Mouse (Mus musculus) c-Kit-negative CD71-positive TER-119-positive erythroid progenitor cells, embryonic 14.5 days (primary cell): ENCODE measurements around the gene Smarcc2.

Experiments
- DNase-seq: peaks from one replicate; pipeline ENCODE4 v3.0.0-alpha.2; 2013; ENCODE audit warnings: low read depth, low spot score

Gene Smarcc2

DNA sequence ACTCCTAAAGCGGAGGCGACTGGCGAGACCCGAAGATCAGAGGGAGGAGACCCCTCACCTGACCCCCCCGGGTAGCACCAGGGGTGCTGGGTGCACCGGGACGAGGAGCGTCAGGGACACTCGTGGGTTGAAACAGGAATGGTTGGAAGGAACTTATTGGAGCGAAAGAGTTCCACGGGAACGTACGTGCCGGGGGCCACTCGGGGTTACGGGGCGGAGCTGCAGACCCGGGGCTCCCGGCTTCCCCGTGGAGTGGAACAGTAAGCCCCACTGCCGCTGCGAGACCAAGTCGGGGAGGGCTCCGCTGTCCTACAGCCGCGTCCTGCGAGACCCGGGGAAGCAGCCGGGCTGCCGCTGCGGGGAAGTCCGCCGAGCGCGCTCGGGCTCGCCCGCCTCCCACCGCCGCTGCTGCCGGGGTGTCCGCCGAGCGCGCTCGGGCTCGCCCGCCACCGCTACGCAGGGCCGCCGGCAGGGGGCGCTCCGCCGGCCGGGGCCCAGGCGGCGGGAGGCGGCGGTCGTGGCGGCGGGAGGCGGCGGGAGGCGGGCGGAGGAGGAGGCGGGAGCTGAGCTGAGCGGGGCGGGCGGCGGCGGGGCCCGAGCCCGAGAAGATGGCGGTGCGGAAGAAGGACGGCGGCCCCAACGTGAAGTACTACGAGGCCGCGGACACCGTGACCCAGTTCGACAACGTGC is at the start of gene Smarcc2:
Gene Smarcc2, plus strand, starts transcription at position 530 of the 690 bp plus-strand sequence.
- DNase-seq: peak; percentile 77

- DNase-seq: peak; percentile 94
Observed at GRCm38 (mm10) chr10:128409692-128410559, 49.1 kb upstream of the Smarcc2 start.

- DNase-seq: peak; percentile 17
Observed at GRCm38 (mm10) chr10:128410560-128410845, 48.5 kb upstream of the Smarcc2 start.

DNA sequence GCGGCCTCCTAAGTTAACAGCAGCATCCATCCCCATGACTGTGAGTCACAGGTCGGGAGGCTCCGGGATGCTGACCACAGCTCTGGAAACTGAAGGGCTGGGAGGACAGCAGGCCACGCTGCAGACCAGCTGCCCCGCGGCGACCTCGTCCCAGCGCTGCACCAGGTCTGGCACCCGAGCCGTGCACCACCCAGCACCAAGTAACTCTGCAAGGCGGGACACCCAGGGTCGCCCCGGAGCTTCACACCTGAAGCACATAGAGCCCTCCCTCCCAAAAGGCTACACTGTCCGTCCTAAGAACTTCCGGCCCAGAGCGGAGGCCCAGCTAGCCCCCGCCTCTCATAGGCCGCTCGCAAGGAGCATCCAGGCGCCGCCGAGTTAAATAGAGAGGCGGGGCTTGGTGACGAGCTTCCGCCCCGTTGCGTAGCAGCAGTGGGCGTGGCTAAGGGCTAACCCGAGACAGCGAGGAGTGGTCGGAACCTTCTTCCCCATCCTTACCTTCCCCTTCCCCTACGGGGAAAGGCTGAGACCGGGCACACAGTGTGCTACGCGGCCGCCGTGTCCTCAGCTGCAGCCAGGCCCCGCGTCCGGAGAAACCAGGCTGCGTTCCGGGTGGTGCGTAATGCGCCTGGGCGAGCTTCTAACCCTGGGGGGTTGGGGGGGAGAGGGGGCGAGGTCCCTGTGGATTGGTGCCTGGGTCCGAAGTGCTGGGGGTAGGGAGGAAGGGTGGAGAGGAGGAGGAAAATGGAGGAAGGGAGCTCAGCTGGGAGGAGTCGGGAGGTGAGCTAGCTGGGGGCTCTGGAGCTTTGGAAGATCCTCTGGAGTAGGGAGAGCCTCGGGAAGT is 47.6 kb upstream of the Smarcc2 start, which contains the start of the genes Nabp2 and Rnf41:
Gene Nabp2, minus strand, starts transcription at position 282 of the 844 bp plus-strand sequence.
Gene Rnf41, plus strand, starts transcription at position 447 of the 844 bp plus-strand sequence.
- DNase-seq: peak; percentile 82

GRCm38 (mm10) chr10:128412055-128412381 is 47.0 kb upstream of the Smarcc2 start:
- no peak for DNase-seq

- no peak for DNase-seq
Observed at GRCm38 (mm10) chr10:128412558-128412957, 46.5 kb upstream of the Smarcc2 start.

DNA sequence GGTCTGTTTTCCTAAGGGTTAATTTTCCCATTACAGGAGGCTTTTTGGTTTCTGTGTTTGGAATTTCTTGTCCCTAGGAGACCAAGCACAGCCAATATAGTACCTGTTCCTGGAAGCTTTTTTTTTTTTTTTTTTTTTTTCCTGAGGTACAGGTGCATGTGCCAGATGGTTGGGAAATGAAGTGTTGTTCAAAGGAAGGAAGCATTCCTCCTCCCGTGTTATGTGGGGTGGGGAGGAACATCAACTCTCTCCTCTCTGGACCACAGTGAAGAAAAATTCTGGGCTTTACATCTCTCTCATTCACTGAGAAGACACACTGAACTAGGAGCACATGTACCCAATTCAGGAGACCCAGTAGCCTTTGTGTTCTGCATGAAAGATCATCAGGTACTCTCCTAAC is 46.0 kb upstream of the Smarcc2 start:
- DNase-seq: no peak

GRCm38 (mm10) chr10:128414848-128415247 is 44.2 kb upstream of the Smarcc2 start:
- no peak for DNase-seq

GRCm38 (mm10) chr10:128422426-128422825 is 36.6 kb upstream of the Smarcc2 start:
- DNase-seq: no peak

GRCm38 (mm10) chr10:128424604-128425003 is 34.4 kb upstream of the Smarcc2 start:
- no peak for DNase-seq

GRCm38 (mm10) chr10:128425260-128425659 is 33.8 kb upstream of the Smarcc2 start:
- DNase-seq: no peak

GRCm38 (mm10) chr10:128429052-128429451 is 30.0 kb upstream of the Smarcc2 start:
- DNase-seq: no peak

DNA sequence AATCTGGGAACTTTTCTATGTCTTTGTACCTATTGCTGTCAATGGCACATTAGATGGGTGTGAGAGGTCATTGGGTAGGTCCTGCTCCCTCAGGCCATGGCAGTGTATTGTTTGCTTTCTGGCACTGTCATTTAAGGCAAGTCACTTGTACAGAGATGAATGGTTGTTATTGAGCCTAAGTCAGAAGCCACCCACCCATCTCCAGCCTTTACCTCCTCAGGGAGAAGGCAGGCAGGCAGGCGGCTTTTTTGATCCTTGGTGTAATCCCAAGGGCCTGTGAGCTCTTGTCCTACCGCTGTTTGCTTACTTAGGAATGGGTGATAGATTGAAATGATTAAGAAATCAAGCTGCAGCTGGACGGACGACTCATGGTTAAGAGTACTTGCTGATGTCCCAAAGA is 29.6 kb upstream of the Smarcc2 start:
- DNase-seq: no peak

DNA sequence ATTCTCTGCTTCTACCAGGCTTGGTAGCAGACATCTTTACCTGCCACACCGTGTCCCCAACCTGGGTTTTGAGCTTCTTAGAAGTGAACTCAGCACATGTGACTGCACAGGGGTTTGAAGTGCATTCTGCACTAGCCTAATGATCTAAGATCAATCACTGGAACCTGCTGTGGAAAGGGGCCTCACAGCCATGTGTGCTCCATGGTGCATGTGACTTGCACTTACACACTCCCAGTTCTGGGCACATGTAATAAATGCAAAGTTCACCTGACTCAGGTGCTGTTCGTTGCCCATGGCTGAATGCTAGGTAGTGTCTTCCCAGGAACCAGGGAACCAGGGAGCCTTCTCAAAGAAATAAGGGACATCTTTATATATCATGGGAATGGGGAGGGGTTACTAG is 25.6 kb upstream of the Smarcc2 start:
- no peak for DNase-seq

DNA sequence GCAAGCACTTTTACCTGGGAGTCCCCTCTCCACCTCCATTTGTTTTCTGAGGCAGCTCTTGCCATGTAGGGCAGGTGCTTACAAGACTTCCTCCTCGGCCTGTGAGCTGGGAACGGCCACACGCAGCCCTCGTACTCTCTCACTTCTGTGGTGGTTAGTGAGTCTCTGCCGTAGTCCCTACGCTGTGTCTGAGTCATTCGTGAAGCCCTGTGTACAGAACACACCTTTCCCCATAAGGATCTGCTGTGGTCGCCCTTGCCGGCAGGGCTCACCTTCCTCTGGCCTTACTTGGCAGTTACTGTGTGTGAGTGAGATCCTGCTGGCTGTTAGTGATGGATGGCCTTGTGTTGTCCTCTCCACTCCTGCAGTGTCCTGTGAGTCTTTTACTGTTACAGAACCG is 24.4 kb upstream of the Smarcc2 start:
- DNase-seq: no peak

GRCm38 (mm10) chr10:128435186-128435823 is 23.7 kb upstream of the Smarcc2 start:
- no peak for DNase-seq

DNA sequence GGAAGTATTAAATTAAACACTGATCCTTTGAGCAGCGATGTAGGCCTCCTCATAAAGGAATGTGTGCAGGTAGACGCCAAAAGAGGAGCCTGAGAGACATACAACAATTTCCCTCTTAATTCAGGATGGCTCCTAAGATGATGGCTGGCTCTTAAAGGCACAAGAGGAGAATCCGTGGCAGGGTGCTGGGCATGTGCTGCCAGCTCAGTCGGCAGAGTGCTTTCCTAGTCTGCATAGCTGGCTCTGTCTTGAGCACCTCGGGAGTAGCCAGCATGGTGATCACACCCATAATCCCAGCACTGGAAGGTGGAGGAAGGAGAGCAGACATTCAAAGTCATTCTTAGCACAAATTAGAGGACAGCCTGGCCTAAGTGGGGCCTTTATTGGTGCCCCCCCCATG is 23.2 kb upstream of the Smarcc2 start:
- DNase-seq: no peak

- DNase-seq: no peak
Observed at GRCm38 (mm10) chr10:128436376-128436775, 22.7 kb upstream of the Smarcc2 start.

GRCm38 (mm10) chr10:128438675-128439279 is 20.3 kb upstream of the Smarcc2 start:
- DNase-seq: no peak

DNA sequence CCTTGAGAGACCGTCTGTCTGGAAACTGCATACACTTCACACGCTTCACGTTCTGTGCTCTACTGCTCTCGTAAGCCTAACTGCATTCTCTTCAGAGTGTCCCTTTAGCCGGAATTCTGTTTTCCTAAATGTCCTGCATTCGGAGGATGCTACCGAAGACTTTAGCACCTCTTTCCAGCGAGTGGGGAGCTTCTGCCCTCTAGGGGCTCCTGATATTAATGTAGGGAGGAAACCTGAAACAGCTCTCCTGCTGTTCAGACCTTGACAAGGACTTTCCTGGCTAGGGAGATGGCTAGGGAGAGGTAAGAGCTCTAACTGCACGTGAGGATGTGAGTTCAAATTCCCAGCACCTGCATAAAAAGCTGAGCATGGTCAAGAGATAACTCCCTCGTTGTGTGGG is 18.6 kb upstream of the Smarcc2 start:
- DNase-seq: no peak
